Comparison of ENCODE assay signal across 9 mouse cellular contexts in genomic region chr2:49572111-49572642, GRCm38 (mm10). TPM values are rescaled to one million over a fixed set of nuclear protein-coding genes. Genes with fewer than 3 reads are reported as not detected.
DNase-seq lines count a peak whose midpoint lies in the region; ATAC-seq lines count a peak whose summit lies in the region.
"Had no signal": no experiment of that assay in that cellular context is flagged by ENCODE, and none has a peak within 500 bp of the region (broad histone marks: within the 10 kb centered on the region; RNA-seq: fewer than 3 reads in every experiment).

No protein-coding gene starts in this region.

- ATAC-seq in cerebellum, adult (ENCODE audit: insufficient number of reproducible peaks, low FRiP score, low TSS enrichment) = no peak
- peak; percentile 46 for ATAC-seq in forebrain, embryonic 14.5 days
- peak; percentile 84 for ATAC-seq in neural tube, embryonic 13.5 days (ENCODE audit: low read depth)

- 19% methylated on average over 12 of the region's 12 CpGs for WGBS in forebrain, embryonic 14.5 days
- 54% methylated on average over 12 of the region's 12 CpGs for WGBS in neural tube, embryonic 13.5 days

- H3K4me2 ChIP-seq in forebrain, embryonic 14.5 days (ENCODE audit: low read length) = peak overlapping the region; percentile 43
- peak overlapping the region; percentile 44 for H3K4me2 ChIP-seq in neural tube, embryonic 13.5 days

- no peak overlapping the region; the same call in 1 of the 2 replicates for H3K4me3 ChIP-seq in forebrain, embryonic 14.5 days (ENCODE audit: low read depth, low read length)
- H3K4me3 ChIP-seq in neural tube, embryonic 13.5 days = no peak overlapping the region

- peak; percentile 27 for DNase-seq in cerebellum, adult 9-11 months
- DNase-seq in forebrain, embryonic 14.5 days (ENCODE audit: low spot score) = peak; percentile 85
- DNase-seq in layer of hippocampus, postnatal 25 days (ENCODE audit: extremely low spot score in 1 of 2, low spot score in 1 of 2) = peak; percentile 28 to 32
- no peak for DNase-seq in c-Kit-positive CD71-positive TER-119-positive erythroid progenitor cells, embryonic 14.5 days (ENCODE audit: low spot score)
- no peak for DNase-seq in urinary bladder, postnatal 14 days (ENCODE audit: low spot score)
- DNase-seq in kidney, adult 8-10 months = no peak

- peaks cover 35% of the 10 kb centered on the region for H3K4me1 ChIP-seq in forebrain, embryonic 14.5 days (ENCODE audit: control insufficient read depth, insufficient read depth, low read length)
- H3K4me1 ChIP-seq in neural tube, embryonic 13.5 days (replicated peaks) = peaks cover 38% of the 10 kb centered on the region

- no peaks in the 10 kb centered on the region for H3K9me3 ChIP-seq in forebrain, embryonic 14.5 days (replicated peaks; ENCODE audit: control insufficient read depth, low read length)
- no peaks in the 10 kb centered on the region for H3K9me3 ChIP-seq in neural tube, embryonic 13.5 days

- no peaks in the 10 kb centered on the region for H3K27me3 ChIP-seq in forebrain, embryonic 14.5 days (replicated peaks; ENCODE audit: control insufficient read depth, insufficient read depth, low read length)
- H3K27me3 ChIP-seq in neural tube, embryonic 13.5 days = no peaks in the 10 kb centered on the region

- H3K36me3 ChIP-seq in forebrain, embryonic 14.5 days (ENCODE audit: control insufficient read depth, insufficient read depth, low read length) = no peaks in the 10 kb centered on the region
- H3K36me3 ChIP-seq in neural tube, embryonic 13.5 days = no peaks in the 10 kb centered on the region

- peak overlapping the region; percentile 63; the same call in 1 of the 2 replicates for H3K27ac ChIP-seq in forebrain, embryonic 14.5 days (ENCODE audit: low read depth, low read length)
- peak overlapping the region; percentile 81 for H3K27ac ChIP-seq in neural tube, embryonic 13.5 days (replicated peaks)

- H3K9ac ChIP-seq in forebrain, embryonic 14.5 days (ENCODE audit: low read length) = peak overlapping the region; percentile 45; the same call in 1 of the 2 replicates
- no peak overlapping the region for H3K9ac ChIP-seq in neural tube, embryonic 13.5 days

RNA-seq across cellular contexts. Expression of gene Kif5c, which starts 46.9 kb away (rescaled TPM):
- polyA plus RNA-seq in forebrain, embryonic 14.5 days (2014; fragmentation: Nextera tagmentation; extraction: Ambion mirVana) = 148 and 170 TPM in 2 replicates
- total RNA-seq in layer of hippocampus, postnatal 25 days (2021) = 100 to 1,000 TPM; 561 to 562 TPM
- 181 and 182 TPM in 2 replicates for polyA plus RNA-seq in neural tube, embryonic 13.5 days (2015; fragmentation: Nextera tagmentation; extraction: Ambion mirVana)
- polyA plus RNA-seq: liver, adult 2 months had no signal

Comparison
In these comparisons a context has a peak if more than half of its experiments do, and no peak if none do; other contexts are left out.
1. DNase-seq: peak in cerebellum, adult 9-11 months (single experiment), forebrain, embryonic 14.5 days (single experiment) and layer of hippocampus, postnatal 25 days (2 of 2); none in c-Kit-positive CD71-positive TER-119-positive erythroid progenitor cells, embryonic 14.5 days (single experiment), urinary bladder, postnatal 14 days (single experiment) and kidney, adult 8-10 months (0 of 2).